In the genomic region with DNA sequence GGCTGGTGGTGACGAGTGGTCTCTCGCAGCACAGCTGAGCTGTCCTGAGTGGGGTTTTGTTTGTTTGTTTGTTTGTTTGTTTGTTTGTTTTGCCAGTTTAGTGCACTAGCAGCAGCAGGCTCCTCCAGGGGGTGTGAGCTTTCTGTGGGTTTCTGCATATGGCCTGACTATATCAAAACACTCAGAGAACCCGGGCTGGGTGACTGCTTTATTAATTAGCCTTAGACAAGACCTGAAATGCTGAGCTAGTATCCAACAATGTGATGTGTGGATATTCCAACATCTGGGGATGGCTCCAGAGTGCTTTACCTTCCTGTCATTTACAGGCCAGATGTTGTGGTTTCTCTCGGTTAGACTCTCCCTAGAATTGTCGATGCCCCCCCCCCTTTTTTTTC, we compare ENCODE assay signal across 8 mouse cellular contexts. TPM values are rescaled to one million over a fixed set of nuclear protein-coding genes. Genes with fewer than 3 reads are reported as not detected.
A peak's percentile ranks its signal among the peaks of the same experiment; 100 is the strongest.
DNase-seq lines count a peak whose midpoint lies in the region; ATAC-seq and TF ChIP-seq lines count a peak whose summit lies in the region.

No protein-coding gene starts in this region.

- ATAC-seq in embryonic facial prominence, embryonic 15.5 days (ENCODE audit: insufficient number of reproducible peaks, low FRiP score, low TSS enrichment, low read depth) = no peak; the same call in 1 of the 2 replicates
- peak; percentile 24; the same call in 1 of the 2 replicates for ATAC-seq in neural tube, embryonic 13.5 days (ENCODE audit: low read depth)

- no peaks in the 10 kb centered on the region for H3K9me3 ChIP-seq in embryonic facial prominence, embryonic 15.5 days (replicated peaks)
- H3K9me3 ChIP-seq in limb, embryonic 10.5 days (replicated peaks) = no peaks in the 10 kb centered on the region; the same call in 1 of the 2 replicates
- 0 out of 2 replicates have a peak, but pooled peaks cover under 1% of the 10 kb centered on the region for H3K9me3 ChIP-seq in neural tube, embryonic 13.5 days

- H3K27ac ChIP-seq in liver, adult 2 months (replicated peaks; ENCODE audit: insufficient read depth, low read depth, low read length) = peak overlapping the region; percentile 55
- H3K27ac ChIP-seq in embryonic facial prominence, embryonic 15.5 days (replicated peaks) = no peak overlapping the region
- peak overlapping the region; percentile 83; the same call in 1 of the 2 replicates for H3K27ac ChIP-seq in limb, embryonic 10.5 days
- H3K27ac ChIP-seq in neural tube, embryonic 13.5 days (replicated peaks) = peak overlapping the region; percentile 84; the same call in 1 of the 2 replicates

- H3K4me3 ChIP-seq in liver, adult 2 months (ENCODE audit: insufficient read depth, low read depth, low read length) = peak overlapping the region; percentile 64
- H3K4me3 ChIP-seq in embryonic facial prominence, embryonic 15.5 days (replicated peaks) = peak overlapping the region; percentile 77
- H3K4me3 ChIP-seq in limb, embryonic 10.5 days = peak overlapping the region; percentile 80
- H3K4me3 ChIP-seq in neural tube, embryonic 13.5 days = peak overlapping the region; percentile 60

- H3K79me2 ChIP-seq in liver, adult 2 months (ENCODE audit: control insufficient read depth, insufficient read depth, low read length) = peaks cover 13% of the 10 kb centered on the region; the same call in 1 of the 2 replicates

- no peak for TF ChIP-seq CTCF in liver, adult 2 months (IDR thresholded peaks at IDR 0.05; ENCODE audit: low read depth, low read length)

- no peak for TF ChIP-seq POLR2A in liver, adult 2 months (IDR thresholded peaks at IDR 0.05; ENCODE audit: extremely low read depth, insufficient read depth, low read length)

- no peaks in the 10 kb centered on the region for H3K36me3 ChIP-seq in liver, adult 2 months (ENCODE audit: control insufficient read depth, insufficient read depth, low read length)
- H3K36me3 ChIP-seq in embryonic facial prominence, embryonic 15.5 days = no peaks in the 10 kb centered on the region
- H3K36me3 ChIP-seq in limb, embryonic 10.5 days = no peaks in the 10 kb centered on the region
- H3K36me3 ChIP-seq in neural tube, embryonic 13.5 days = no peaks in the 10 kb centered on the region

- peak overlapping the region; percentile 36; the same call in 1 of the 2 replicates for H3K9ac ChIP-seq in liver, adult 2 months (ENCODE audit: low read depth, low read length)
- H3K9ac ChIP-seq in embryonic facial prominence, embryonic 15.5 days = no peak overlapping the region
- peak overlapping the region; percentile 81; the same call in 1 of the 2 replicates for H3K9ac ChIP-seq in neural tube, embryonic 13.5 days

- 21% methylated on average over 5 of the region's 5 CpGs for WGBS in liver, adult 2 months
- 13% methylated on average over 5 of the region's 5 CpGs for WGBS in embryonic facial prominence, embryonic 15.5 days
- WGBS in limb, embryonic 10.5 days = 27% methylated on average over 5 of the region's 5 CpGs
- WGBS in neural tube, embryonic 13.5 days = 25% methylated on average over 5 of the region's 5 CpGs

- DNase-seq in liver, adult 2 months (ENCODE audit: extremely low read depth, low read depth, low spot score) = no peak
- DNase-seq in liver = no peak
- no peak for DNase-seq in limb, embryonic 10.5 days (ENCODE audit: low spot score)
- DNase-seq in adrenal gland, postnatal 25 days = no peak
- DNase-seq in B cell, adult 2 months = no peak
- no peak for DNase-seq in kidney, adult 11 months

- no peaks in the 10 kb centered on the region for H3K27me3 ChIP-seq in liver, adult 2 months (ENCODE audit: control insufficient read depth, insufficient read depth, low read length)
- no peaks in the 10 kb centered on the region for H3K27me3 ChIP-seq in embryonic facial prominence, embryonic 15.5 days
- peaks cover 26% of the 10 kb centered on the region for H3K27me3 ChIP-seq in limb, embryonic 10.5 days (ENCODE audit: low read depth, poor library complexity, severe bottlenecking)
- H3K27me3 ChIP-seq in neural tube, embryonic 13.5 days = peaks cover 3% of the 10 kb centered on the region; the same call in 1 of the 2 replicates

- H3K4me2 ChIP-seq in embryonic facial prominence, embryonic 15.5 days (replicated peaks) = peak overlapping the region; percentile 97
- H3K4me2 ChIP-seq in neural tube, embryonic 13.5 days = peak overlapping the region; percentile 93

- peaks cover 19% of the 10 kb centered on the region for H3K4me1 ChIP-seq in liver, adult 2 months (ENCODE audit: control insufficient read depth, insufficient read depth, low read length)
- peaks cover 6% of the 10 kb centered on the region for H3K4me1 ChIP-seq in embryonic facial prominence, embryonic 15.5 days
- peaks cover 17% of the 10 kb centered on the region for H3K4me1 ChIP-seq in limb, embryonic 10.5 days
- H3K4me1 ChIP-seq in neural tube, embryonic 13.5 days (replicated peaks) = peaks cover 16% of the 10 kb centered on the region

RNA-seq across cellular contexts. Expression of gene Cyp2u1, which starts 0.3 kb away (rescaled TPM):
- 6.0 and 17.4 TPM in 2 replicates for total RNA-seq in liver, adult 2 months (2014; rRNA removed)
- polyA plus RNA-seq in liver, adult 2 months (2012; rRNA removed) = 10.4 and 21.0 TPM in 2 replicates
- 1.5 and 1.7 TPM in 2 replicates for polyA plus RNA-seq in embryonic facial prominence, embryonic 15.5 days (2015; fragmentation: Nextera tagmentation; extraction: Ambion mirVana)
- polyA plus RNA-seq in limb, embryonic 10.5 days (2016; fragmentation: Nextera tagmentation; extraction: Ambion mirVana) = 0.72 and 1.1 TPM in 2 replicates
- 5.4 and 6.5 TPM in 2 replicates for polyA plus RNA-seq in neural tube, embryonic 13.5 days (2015; fragmentation: Nextera tagmentation; extraction: Ambion mirVana)
- total RNA-seq in adrenal gland, postnatal 25 days (2021) = 20.8 and 24.4 TPM in 2 replicates

RNA-seq across cellular contexts. Expression of gene Hadh, which starts 31.4 kb away (rescaled TPM):
- total RNA-seq in liver, adult 2 months (2014; rRNA removed) = 282 and 302 TPM in 2 replicates
- polyA plus RNA-seq in liver, adult 2 months (2012; rRNA removed) = 366 and 410 TPM in 2 replicates
- 101 and 108 TPM in 2 replicates for polyA plus RNA-seq in embryonic facial prominence, embryonic 15.5 days (2015; fragmentation: Nextera tagmentation; extraction: Ambion mirVana)
- polyA plus RNA-seq in limb, embryonic 10.5 days (2016; fragmentation: Nextera tagmentation; extraction: Ambion mirVana) = 80.6 and 86.0 TPM in 2 replicates
- polyA plus RNA-seq in neural tube, embryonic 13.5 days (2015; fragmentation: Nextera tagmentation; extraction: Ambion mirVana) = 34.4 and 37.1 TPM in 2 replicates
- 400 and 413 TPM in 2 replicates for total RNA-seq in adrenal gland, postnatal 25 days (2021)
